Mouse (Mus musculus): ENCODE measurements around the gene Myd88.
"Not testable (repeated sequence)": the region's sequence is repeated elsewhere in the genome, so short reads cannot be mapped to it uniquely, and the experiment has no call there.

The Myd88 gene

DNA sequence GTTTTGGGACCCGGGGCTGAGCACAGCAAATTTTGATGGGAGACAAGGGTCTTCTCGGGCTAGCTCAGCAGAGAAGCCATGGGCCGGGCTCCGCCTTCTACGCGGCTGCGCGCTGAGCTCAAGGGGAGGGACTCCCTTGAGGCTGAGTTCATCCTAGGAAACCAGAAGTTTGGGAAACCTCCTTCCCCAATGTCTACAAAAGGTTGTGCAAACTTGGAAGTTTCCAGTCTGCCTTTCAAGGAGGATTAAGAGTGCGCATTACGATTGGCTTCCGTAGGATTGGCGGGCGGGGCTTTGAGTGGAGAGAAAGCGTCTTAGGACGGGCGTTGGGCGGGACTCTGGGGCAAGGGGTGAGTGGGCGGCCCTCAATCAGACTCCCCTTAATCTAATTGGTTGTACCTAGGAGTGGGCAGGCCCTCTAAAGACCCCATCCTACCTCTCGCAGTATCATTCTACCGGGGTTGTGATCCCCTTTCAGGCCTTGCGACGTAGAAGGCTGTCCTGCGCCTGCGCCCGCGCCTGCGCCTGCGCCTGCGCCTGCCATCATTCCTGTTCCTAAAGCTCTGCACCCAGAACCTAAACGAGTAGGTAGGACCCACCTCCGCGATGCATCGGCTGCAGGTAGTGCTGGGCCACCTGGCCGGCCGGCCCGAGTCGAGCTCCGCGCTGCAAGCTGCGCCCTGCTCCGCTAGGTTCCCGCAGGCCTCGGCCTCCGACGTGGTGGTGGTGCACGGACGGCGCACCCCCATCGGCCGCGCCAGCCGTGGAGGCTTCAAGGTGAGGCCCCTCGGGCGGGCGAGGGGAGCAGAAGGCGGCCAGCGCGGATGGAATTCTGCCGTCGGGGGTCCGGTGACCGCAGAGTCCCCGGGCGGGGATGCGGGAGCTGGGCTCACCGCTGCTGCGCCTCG, at the start of gene Myd88:
Gene Myd88 (minus strand): TSS at position 503 of the 908 bp plus-strand sequence.
- DNase-seq (ENCODE audit: inconsistent age in 2 of 2, low spot score in 1 of 2), result peak; percentile 98 to 99

DNA sequence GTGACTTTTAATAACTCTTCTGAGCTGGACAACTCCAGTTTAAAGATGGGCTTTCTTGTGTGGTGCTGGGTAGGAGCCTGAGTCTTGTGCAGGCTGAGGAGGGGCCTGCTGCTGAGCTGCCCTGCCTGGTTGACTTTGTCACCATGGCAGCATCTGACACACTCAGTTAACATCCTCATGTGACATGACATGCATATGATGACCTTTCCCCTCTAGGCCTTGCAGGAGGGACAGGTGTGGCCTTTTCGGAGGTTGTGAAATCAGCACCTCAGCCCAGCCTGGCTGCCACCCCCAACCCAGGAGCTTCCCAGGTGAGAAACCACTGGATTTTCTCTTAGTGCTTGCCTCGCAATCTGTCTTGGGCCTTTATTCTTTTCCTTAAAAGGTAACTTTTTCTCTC, 49.0 kb upstream of the Myd88 start:
- DNase-seq (ENCODE audit: inconsistent age in 2 of 2, low spot score in 1 of 2), result no peak

DNA sequence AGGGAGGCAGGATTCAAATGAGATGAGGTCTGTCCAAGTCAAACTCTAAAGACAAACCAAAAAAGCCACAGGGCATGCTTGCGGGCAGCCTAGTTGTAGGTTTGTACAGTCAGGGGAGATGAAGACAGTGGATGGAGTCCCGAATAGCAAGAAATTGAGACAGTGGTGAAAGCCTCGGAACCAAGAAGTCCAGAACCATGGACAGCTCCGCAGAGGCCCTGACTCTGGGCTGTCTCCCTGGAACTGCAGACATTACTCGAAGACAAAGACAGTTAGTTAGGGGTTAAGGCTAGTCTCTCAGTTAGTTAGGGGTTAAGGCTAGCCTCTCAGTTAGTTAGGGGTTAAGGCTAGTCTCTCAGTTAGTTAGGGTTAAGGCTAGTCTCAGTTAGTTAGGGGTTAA, 47.7 kb upstream of the Myd88 start:
- peak in 1 of 2 experiments; percentile 47 for DNase-seq (ENCODE audit: inconsistent age in 2 of 2, low spot score in 1 of 2)

DNA sequence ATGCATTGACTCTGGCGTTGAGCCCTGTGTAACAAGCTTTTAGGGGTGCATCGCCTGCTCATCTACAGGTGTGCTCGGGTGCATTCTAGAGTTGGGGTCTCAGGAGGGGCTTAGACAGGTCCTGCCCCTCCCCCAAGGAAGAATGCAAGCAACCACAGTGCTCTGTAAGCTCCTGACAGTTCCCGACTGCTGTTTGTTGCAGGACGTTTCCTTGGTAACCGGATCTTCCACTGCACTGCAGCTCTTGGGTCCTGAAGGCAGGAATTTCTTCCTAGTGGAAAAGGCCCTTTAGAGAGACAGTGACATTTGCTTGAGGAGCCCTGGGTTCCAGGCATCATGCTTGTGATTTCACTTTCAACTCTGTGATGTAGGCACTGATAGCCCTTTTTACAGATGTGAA, 41.4 kb upstream of the Myd88 start:
- no peak for DNase-seq (ENCODE audit: inconsistent age in 2 of 2, low spot score in 1 of 2)

DNA sequence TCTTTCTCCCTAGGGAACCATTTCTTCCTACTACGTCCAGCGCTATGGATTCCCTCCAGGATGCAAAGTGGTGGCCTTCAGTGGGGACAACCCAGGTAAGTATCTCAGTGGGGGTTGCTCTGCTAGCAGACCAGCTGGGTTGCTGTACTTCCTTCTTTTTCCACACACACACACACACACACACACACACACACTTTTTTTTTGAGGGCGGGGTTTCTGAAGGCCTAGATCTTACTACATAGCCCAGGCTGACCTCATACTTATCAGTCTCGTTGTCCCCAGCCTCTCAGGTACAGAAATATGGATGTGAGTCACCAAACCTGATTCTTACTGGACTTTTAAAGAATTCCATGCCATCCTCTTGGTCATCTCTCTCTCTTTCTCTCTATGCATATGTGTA, 37.0 kb upstream of the Myd88 start:
- DNase-seq (ENCODE audit: inconsistent age in 2 of 2, low spot score in 1 of 2), result no peak

DNA sequence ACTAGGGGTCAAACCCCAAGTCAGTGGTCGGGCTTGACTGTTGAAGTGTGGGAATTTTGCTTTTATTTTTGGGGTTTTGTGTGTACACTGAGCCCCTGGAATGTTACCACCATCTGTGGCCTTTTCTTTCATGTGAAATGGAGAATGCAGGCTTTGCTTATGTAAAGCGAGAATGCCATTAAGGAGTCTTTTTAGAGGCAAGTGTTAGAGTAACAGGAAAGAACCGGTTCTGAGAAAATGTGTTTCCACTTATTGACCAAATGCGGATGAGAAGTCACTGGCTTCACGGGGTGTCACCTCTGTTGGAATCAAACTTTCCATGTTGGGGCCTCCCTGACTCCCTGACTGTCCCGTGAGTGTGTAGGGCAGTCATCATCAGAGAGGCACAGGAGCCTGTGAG, 34.3 kb upstream of the Myd88 start:
- no peak for DNase-seq (ENCODE audit: inconsistent age in 2 of 2, low spot score in 1 of 2)

DNA sequence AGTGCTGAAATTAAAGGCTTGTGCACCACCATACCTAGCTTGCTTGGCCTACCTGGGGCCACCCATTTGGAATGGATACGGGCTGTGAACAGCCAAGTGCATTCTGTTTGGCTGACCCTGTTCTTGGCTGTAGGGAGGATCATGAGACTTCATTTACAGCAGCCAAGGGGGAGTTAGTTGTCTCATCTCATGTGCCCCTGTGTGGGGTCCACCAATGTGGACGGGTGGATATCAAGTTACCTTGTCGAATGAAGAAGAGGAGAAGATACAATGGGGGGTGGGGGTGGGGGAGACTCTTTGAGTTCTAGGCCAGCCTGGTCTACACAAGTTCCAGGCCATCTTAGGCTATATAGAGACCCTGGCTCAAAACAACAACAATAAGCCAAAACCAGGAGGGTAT, 33.8 kb upstream of the Myd88 start:
- no peak for DNase-seq (ENCODE audit: inconsistent age in 2 of 2, low spot score in 1 of 2)

DNA sequence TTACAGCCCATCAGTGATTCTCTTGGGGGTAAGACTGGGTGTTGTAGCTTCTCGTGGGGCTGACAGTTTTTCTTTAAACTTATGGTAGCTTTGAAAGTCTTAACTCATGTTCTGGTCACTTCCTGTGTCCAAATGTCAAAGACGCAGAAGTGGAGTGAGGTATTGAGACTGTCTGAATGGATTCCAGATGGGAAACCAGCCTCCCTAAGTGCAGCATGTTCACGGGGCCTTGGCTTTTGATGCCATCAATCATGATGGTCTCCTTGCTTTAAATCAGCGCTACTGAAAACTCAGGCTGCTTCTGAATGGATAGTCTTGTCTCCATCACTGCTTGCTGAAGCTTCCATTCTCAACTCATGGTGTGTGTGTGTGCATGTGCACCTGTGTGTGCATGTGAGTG, 30.0 kb upstream of the Myd88 start:
- DNase-seq (ENCODE audit: inconsistent age in 2 of 2, low spot score in 1 of 2), result no peak

DNA sequence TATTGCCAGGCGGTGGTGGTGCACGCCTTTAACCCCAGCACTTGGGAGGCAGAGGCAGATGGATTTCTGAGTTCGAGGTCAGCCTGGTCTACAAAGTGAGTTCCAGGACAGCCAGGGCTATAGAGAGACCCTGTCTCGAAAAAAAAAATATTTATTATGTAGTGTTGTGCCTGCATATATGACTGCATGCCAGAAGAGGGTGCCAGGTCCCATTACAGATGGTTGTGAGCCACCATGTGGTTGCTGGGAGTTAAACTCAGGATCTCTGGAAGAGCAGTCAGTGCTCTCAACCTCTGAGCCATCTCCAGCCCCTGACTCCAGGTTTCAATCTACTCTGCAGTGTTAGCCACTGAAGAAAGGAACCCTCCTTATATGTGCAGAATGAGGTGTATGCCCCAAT, 29.6 kb upstream of the Myd88 start:
- DNase-seq (ENCODE audit: inconsistent age in 2 of 2, low spot score in 1 of 2), result not testable (repeated sequence)

DNA sequence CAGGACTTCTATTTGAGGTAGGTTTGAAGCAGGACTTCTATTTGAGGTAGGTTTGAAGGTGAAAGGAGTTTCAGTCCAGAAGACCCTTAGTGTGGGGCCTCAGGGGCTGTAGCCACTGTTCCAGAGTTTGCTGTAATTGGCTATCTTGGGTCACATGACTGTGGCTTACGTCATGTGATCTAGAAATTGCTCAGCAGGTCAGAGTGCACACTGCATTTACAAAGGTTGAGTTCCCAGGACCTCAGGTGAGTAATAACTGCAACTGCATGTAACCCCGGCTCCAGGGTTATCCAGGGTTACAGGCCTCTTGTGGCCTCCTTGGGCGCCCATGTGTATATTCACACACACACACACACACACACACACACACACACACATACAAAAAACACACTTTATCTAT, 27.2 kb upstream of the Myd88 start:
- DNase-seq (ENCODE audit: inconsistent age in 2 of 2, low spot score in 1 of 2), result no peak

DNA sequence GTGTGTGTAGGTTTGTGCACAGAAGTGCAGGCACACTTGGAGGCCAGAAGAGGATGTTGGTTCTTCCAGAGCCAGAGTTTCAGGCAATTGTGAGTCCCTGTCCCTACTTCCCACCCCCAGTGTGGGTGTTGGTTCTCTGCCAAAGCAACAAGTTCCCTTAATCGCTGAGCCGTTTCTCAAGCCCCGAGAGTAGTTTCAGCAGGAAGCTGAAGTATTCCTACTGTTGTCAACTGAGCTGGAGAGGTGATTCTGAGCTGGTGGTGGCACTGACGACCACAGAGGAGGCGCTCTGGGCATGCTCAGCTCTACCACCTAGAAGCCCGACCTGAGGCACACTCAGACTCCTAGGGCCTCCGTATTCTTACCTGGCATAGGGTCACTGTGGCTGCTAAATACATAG, 24.1 kb upstream of the Myd88 start, which contains the start of gene Slc22a14:
Gene Slc22a14 (minus strand): TSS at position 270 of the 400 bp plus-strand sequence.
- no peak for DNase-seq (ENCODE audit: inconsistent age in 2 of 2, low spot score in 1 of 2)

DNA sequence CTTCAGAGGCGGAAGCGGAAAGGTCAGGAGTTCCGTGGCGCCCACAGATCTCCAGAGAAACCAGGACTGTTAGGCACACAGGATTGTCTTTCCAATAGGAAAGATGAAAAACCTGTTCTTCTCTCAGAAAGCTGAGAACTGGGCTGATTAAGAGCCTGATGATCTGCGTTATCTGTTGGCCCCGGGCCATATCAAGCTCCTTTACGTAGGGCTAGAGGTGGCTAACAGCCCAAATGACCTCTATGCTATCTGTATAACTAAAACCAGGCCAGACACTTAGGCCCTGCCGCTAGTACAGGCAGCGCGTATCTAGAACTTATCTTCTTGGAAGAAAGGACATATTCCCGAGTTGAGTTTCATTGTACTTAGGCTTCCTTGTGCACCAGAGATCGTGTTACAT, 22.0 kb upstream of the Myd88 start:
- DNase-seq (ENCODE audit: inconsistent age in 2 of 2, low spot score in 1 of 2), result no peak

DNA sequence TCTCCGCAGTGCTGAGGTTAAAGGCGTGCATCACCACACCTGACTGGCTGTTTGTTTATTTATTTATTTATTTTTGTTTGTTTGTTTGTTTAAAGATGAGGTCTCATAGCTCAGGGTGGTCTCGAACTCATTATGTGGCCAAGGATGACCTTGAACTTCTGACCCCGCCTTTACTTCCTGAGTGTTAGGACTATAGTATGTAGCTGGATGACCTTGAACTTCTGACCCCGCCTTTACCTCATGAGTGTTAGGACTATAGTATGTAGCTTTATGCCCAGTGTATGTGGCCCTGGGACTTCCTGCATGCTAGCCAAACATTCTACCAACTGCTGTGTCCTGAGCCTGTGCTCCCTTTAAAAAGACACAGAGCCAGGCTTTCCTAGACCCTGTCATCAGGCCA, 20.2 kb upstream of the Myd88 start:
- no peak for DNase-seq (ENCODE audit: inconsistent age in 2 of 2, low spot score in 1 of 2)

DNA sequence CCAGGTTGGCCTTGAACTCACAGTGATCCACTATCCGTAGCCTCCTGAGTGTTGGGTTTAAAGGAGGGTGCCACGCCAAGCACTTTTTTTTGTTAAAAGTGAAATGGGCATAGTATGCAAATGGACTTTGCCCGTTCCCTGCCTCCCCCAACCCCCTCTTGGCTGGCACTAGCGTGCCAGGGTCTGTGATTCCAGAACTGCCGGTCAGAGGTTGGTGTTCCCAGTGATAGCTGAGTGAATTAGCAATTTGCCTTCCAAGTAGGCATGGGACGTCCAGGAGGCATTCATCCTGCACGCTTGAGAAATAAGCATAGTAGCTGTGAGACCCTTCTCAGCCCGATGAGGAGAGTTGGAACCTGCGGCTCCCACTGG, 16.8 kb upstream of the Myd88 start:
- DNase-seq (ENCODE audit: inconsistent age in 2 of 2, low spot score in 1 of 2), result no peak

DNA sequence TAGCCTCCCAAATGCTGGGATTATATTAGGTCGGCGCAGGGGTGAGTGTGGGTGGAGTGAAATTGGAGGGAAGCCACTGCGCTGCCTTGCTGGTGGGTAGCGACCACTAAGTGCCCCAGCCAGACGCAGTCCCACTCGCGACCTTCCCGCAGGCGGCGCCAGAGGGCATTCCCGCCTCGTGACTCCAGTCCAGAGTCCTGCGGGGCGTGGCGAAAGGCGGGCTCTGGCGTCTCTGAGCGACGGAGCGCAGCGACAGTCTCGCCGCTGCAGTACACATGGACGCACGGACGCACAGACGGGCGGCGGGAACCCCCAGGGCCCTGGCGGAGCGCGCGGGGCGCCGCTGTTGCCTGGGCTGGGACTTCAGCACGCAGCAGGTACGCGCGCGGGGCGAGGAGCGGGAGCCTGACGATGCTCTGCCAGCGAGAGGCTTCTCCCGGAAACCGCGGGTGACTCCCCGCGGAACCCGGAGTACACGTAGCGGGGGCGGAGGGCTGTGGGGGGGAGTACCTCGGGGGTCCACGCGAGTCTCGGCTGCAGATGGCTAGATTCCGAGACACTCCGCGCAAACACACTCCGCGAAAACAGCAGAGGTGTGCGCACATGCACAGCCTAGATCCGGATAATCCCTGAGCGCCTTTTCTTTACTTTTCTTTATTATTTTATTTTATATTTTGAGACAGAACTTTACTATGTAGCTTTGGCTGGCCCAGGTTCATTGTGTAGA, 16.3 kb upstream of the Myd88 start, which contains the start of gene Xylb:
Gene Xylb (plus strand): TSS at position 51 of the 727 bp plus-strand sequence.
- DNase-seq (ENCODE audit: inconsistent age in 2 of 2, low spot score in 1 of 2), result peak; percentile 92 to 96

DNA sequence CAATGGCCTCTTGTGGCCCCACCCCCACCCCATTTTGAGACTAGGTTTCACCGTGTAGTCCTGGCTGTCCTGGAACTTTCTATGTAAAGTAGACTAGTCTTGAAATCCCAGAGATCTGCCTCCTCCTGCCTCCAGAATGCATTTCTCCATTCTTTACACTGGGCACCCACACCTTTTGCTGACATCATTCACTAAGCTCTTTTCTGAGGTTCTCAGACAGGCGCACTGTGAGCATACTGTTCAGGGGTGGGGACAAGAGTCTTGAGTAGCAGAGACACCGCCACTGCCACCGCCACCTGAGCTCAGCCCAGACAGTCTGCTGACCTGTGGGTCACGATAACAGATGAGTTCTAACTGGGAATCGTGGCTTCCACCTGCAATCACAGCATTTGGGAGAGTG, 14.7 kb upstream of the Myd88 start:
- DNase-seq (ENCODE audit: inconsistent age in 2 of 2, low spot score in 1 of 2), result no peak

DNA sequence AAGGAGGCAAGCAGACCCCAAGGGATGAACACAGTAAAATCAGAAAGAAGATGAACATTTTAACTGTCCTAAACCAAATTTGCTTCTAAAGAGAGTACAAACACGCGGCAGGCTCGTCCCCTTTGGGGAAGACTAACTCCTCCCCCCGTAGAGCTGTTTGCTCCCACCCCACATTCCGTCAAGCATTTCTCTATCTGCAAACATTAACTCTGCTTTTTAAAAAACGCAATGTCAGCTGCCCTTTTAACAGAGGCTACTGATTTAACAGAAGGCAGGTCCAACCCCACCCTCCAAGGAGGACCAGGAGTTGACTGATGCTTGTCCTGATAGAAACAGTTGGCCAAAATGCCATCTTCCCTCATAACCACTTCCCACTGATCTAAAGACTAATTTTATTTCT, 12.7 kb upstream of the Myd88 start:
- no peak for DNase-seq (ENCODE audit: inconsistent age in 2 of 2, low spot score in 1 of 2)

DNA sequence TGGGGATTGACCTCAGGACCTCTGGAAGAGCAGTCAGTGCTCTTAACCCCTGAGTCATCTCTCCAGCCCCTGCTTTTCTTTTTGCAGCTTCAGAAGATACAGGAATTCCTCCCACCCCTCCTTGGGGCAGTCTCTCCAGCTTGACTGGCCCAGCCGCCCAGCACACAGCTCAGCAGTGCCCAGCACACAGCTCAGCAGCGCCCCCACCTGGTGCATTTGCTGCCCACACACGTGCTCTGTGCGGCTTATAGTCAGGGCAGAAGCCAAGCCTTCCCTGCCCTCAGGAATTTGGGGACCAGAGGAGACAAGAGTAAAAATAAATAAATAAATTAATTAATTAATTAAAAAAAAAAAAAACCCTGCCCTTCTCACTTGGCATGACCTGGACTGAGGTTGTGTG, 10.8 kb upstream of the Myd88 start:
- peak; percentile 80 to 91 for DNase-seq (ENCODE audit: inconsistent age in 2 of 2, low spot score in 1 of 2)

DNA sequence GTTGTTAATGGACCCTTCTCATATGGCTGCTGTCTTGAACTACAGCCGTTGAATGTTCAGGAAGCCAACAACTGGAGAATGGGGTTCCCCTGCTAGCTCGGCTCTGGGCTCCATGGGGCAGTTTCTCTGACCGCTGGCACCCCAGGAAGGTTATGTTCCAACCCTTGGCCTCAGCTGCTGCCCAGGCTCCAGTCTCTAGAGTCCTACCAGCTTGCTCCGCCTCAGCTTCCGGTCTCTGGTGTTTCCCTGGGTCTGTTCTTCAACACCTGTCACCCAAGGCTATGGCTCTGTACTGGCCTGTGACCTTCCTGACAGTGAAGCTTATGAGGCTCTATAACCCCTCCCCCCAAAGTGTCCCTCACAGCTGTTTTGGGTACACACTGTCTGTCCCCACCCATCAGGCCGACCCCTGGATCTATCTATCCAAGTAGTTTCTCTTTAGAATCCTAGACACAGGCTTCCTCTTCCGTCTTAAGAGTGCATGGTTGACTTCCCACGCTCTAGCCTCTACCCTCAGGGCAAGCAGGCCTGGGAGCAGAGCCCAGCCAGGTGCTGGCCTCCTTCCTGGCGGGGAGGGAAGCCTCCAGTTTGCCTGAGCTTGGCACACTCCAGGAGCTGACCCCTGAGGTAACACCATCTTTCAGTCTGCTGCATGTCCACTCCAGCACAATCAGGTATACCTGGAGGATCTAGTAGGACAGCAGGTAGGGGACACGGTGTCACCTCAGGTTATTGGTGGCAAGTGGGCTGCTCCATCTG, 9.9 kb upstream of the Myd88 start:
- DNase-seq (ENCODE audit: inconsistent age in 2 of 2, low spot score in 1 of 2), result peak in 1 of 2 experiments; percentile 43

DNA sequence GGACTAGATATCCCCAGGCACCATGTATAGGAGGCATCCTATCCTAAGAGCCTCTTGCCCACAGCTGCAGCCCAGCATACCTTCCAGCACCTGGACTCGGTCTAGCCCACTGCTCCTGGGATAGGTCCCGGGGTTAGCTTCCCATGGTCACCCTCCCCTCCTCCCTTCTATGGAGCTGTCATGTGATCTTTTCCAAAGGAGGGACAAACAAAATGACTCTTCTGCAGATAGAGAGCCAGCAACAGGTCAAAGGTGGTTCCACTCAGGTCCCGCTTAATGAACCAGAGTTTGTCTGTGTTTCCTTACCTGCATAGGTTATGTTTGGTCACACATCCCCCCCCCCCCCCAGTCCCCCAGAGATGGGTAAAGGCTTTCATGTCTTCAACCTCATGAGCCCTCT, 9.3 kb upstream of the Myd88 start:
- DNase-seq (ENCODE audit: inconsistent age in 2 of 2, low spot score in 1 of 2), result no peak

DNA sequence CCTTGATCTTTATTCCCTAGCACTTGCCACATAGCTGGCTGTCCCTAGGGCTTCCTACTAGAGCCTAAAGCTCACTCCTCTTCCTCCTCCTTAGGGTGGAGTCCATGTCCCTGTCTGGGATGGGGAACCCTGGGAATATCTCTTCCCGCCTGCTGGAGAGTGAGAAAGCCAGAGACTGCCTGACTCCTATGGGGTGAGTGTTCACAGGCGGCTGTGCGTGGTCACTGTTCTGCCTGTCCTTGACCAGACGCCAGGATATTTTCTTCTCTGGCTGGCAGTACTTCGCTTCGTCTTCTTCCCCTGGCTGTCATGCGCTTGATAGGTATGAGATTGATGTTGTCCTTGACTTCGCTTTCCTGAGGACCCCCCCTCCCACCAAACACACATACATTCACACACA, 5.2 kb upstream of the Myd88 start:
- DNase-seq (ENCODE audit: inconsistent age in 2 of 2, low spot score in 1 of 2), result peak; percentile 43 to 75

Measured in adrenal gland, adult (tissue).